Comparison of ENCODE assay signal across 32 mouse cellular contexts in the genomic region with DNA sequence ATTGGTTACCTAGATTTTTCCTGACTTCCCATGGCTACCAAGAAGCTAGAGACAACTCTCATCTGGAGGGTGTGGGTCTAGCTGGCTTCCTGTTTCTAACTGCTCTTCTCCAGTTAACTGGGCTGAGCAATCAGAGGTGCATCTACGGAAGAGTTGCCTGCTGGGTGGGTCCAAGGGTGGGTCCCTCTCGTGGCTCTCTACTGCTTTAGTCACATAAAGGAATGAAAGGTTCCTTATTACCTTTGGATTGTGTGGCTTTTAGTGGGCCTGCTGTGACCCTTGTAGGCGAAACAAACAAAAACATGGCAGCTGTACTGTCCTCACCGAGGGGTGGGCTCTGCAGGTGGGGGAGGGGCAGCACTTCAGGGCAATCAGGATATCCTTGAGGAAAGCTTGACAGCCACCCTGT. TPM values are rescaled to one million over a fixed set of nuclear protein-coding genes. Genes with fewer than 3 reads are reported as not detected.
DNase-seq lines count a peak whose midpoint lies in the region; ATAC-seq lines count a peak whose summit lies in the region.
"Had no signal": no experiment of that assay in that cellular context is flagged by ENCODE, and none has a peak within 500 bp of the region (broad histone marks: within the 10 kb centered on the region; RNA-seq: fewer than 3 reads in every experiment).

No protein-coding gene starts in this region.

- no peaks in the 10 kb centered on the region for H3K27me3 ChIP-seq in liver, embryonic 16.5 days (ENCODE audit: control insufficient read depth, insufficient read depth, low read depth, low read length)
- no peaks in the 10 kb centered on the region for H3K27me3 ChIP-seq in liver, embryonic 11.5 days (replicated peaks; ENCODE audit: control insufficient read depth, insufficient read depth, low read length)
- H3K27me3 ChIP-seq in forebrain, embryonic 11.5 days (ENCODE audit: control insufficient read depth, insufficient read depth, low read length) = no peaks in the 10 kb centered on the region
- H3K27me3 ChIP-seq: hindbrain, embryonic 12.5 days; lung, embryonic 15.5 days; neural tube, embryonic 15.5 days had no signal

- DNase-seq in liver, embryonic 11.5 days (ENCODE audit: low spot score) = no peak
- DNase-seq in ES-CJ7 (ENCODE audit: low read depth, low spot score) = peak; percentile 96
- peak; percentile 80 for DNase-seq in WW6 (ENCODE audit: low read depth, low spot score)
- DNase-seq in heart, postnatal 36 days = no peak
- no peak for DNase-seq in forebrain, embryonic 11.5 days (ENCODE audit: low spot score)
- DNase-seq: cerebellum, adult 2 months; cerebellum, postnatal 36 days; forebrain, postnatal 0 days; gastrocnemius, postnatal 14 days; heart, adult 18-20 months; heart, postnatal 14 days; kidney, adult 8-10 months; kidney, postnatal 14 days; left cerebral cortex, postnatal 4 days; lung, postnatal 36 days; right cerebral cortex, adult 18-20 months; right cerebral cortex, postnatal 4 days had no signal

- H3K79me2 ChIP-seq in macrophage (ENCODE audit: inconsistent target) = no peaks in the 10 kb centered on the region

- H3K9ac ChIP-seq in liver, embryonic 16.5 days (ENCODE audit: low read depth, low read length) = no peak overlapping the region
- no peak overlapping the region for H3K9ac ChIP-seq in liver, embryonic 11.5 days (ENCODE audit: low read depth, low read length)
- H3K9ac ChIP-seq in forebrain, embryonic 11.5 days (ENCODE audit: low read length) = no peak overlapping the region
- H3K9ac ChIP-seq: forebrain, postnatal 0 days; heart, embryonic 13.5 days; hindbrain, embryonic 12.5 days; limb, embryonic 15.5 days; lung, embryonic 15.5 days; neural tube, embryonic 15.5 days had no signal

- H3K4me3 ChIP-seq in liver, embryonic 16.5 days (ENCODE audit: low read depth, low read length) = no peak overlapping the region
- no peak overlapping the region for H3K4me3 ChIP-seq in liver, embryonic 11.5 days (ENCODE audit: low read depth, low read length)
- H3K4me3 ChIP-seq in macrophage (ENCODE audit: inconsistent target) = no peak overlapping the region
- H3K4me3 ChIP-seq in forebrain, embryonic 11.5 days (ENCODE audit: low read depth, low read length) = no peak overlapping the region
- H3K4me3 ChIP-seq: heart, embryonic 13.5 days; hindbrain, embryonic 12.5 days; limb, embryonic 15.5 days; lung, embryonic 15.5 days; neural tube, embryonic 15.5 days had no signal

- no peak overlapping the region for H3K4me2 ChIP-seq in liver, embryonic 16.5 days (ENCODE audit: low read depth, low read length)
- no peak overlapping the region for H3K4me2 ChIP-seq in liver, embryonic 11.5 days
- no peak overlapping the region for H3K4me2 ChIP-seq in forebrain, embryonic 11.5 days (ENCODE audit: low read depth, low read length, severe bottlenecking)
- H3K4me2 ChIP-seq: heart, embryonic 13.5 days; hindbrain, embryonic 12.5 days; limb, embryonic 15.5 days; lung, embryonic 15.5 days; neural tube, embryonic 15.5 days had no signal

- 0 out of 2 replicates have a peak overlapping the region, but pooled peaks have one; percentile 17 for H3K27ac ChIP-seq in liver, embryonic 16.5 days (ENCODE audit: low read length)
- no peak overlapping the region for H3K27ac ChIP-seq in liver, embryonic 11.5 days (ENCODE audit: low read depth, low read length)
- peak overlapping the region; percentile 84; the same call in 1 of the 2 replicates for H3K27ac ChIP-seq in macrophage
- H3K27ac ChIP-seq in forebrain, embryonic 11.5 days (ENCODE audit: low read depth, low read length) = no peak overlapping the region
- H3K27ac ChIP-seq: heart, embryonic 13.5 days; hindbrain, embryonic 12.5 days; limb, embryonic 15.5 days; lung, embryonic 15.5 days; neural tube, embryonic 15.5 days had no signal

- intact Hi-C loops in heart, postnatal 36 days (cut with DNase I) = no loop called here

- ATAC-seq in liver, embryonic 16.5 days (ENCODE audit: low read depth) = no peak
- ATAC-seq in liver, embryonic 11.5 days (replicated peaks; ENCODE audit: low FRiP score) = no peak
- ATAC-seq in forebrain, embryonic 11.5 days (replicated peaks; ENCODE audit: low FRiP score) = no peak
- ATAC-seq: forebrain, postnatal 0 days had no signal

- peaks cover 18% of the 10 kb centered on the region for H3K36me3 ChIP-seq in liver, embryonic 16.5 days (ENCODE audit: control insufficient read depth, insufficient read depth)
- no peaks in the 10 kb centered on the region for H3K36me3 ChIP-seq in liver, embryonic 11.5 days (ENCODE audit: control insufficient read depth, insufficient read depth, low read length)
- no peaks in the 10 kb centered on the region for H3K36me3 ChIP-seq in macrophage (ENCODE audit: inconsistent target)
- H3K36me3 ChIP-seq in forebrain, embryonic 11.5 days (ENCODE audit: control insufficient read depth, insufficient read depth, low read length) = no peaks in the 10 kb centered on the region

- H3K4me1 ChIP-seq in liver, embryonic 16.5 days (ENCODE audit: control insufficient read depth, low read depth, low read length) = peaks cover 51% of the 10 kb centered on the region
- H3K4me1 ChIP-seq in liver, embryonic 11.5 days (replicated peaks; ENCODE audit: control insufficient read depth, insufficient read depth, low read length) = peaks cover 37% of the 10 kb centered on the region
- H3K4me1 ChIP-seq in forebrain, embryonic 11.5 days (replicated peaks; ENCODE audit: control insufficient read depth, insufficient read depth, low read length) = no peaks in the 10 kb centered on the region

- H3K9me3 ChIP-seq in liver, embryonic 16.5 days (replicated peaks; ENCODE audit: control insufficient read depth, low read length) = no peaks in the 10 kb centered on the region
- H3K9me3 ChIP-seq in liver, embryonic 11.5 days (ENCODE audit: control insufficient read depth, low read length) = no peaks in the 10 kb centered on the region
- H3K9me3 ChIP-seq in forebrain, embryonic 11.5 days (ENCODE audit: control insufficient read depth, low read length) = no peaks in the 10 kb centered on the region
- H3K9me3 ChIP-seq: G1E; heart, embryonic 13.5 days; hindbrain, embryonic 12.5 days; limb, embryonic 15.5 days; lung, embryonic 15.5 days; neural tube, embryonic 15.5 days had no signal

- WGBS in liver, embryonic 16.5 days (ENCODE audit: insufficient replicate concordance) = 37% methylated on average over 4 of the region's 4 CpGs
- WGBS in liver, embryonic 11.5 days = 56% methylated on average over 4 of the region's 4 CpGs
- WGBS in macrophage (ENCODE audit: missing documents) = 69% methylated on average over 4 of the region's 4 CpGs
- 67% methylated on average over 4 of the region's 4 CpGs for WGBS in forebrain, embryonic 11.5 days

RNA-seq across cellular contexts. Expression of a gene that starts 2.6 kb away (rescaled TPM):
- polyA plus RNA-seq in liver, embryonic 16.5 days (2015; fragmentation: Nextera tagmentation; extraction: Ambion mirVana) = 10.4 and 10.8 TPM in 2 replicates
- 4.3 and 4.7 TPM in 2 replicates for polyA plus RNA-seq in liver, embryonic 11.5 days (2014; fragmentation: Nextera tagmentation; extraction: Ambion mirVana)
- 10 to 100 TPM in 19 of 26 experiments, 1 to 10 TPM in 7; 2.8 to 28.6 (median 14.3) TPM for total RNA-seq in macrophage (2018; cell fraction: chromatin; rRNA removed)
- total RNA-seq in macrophage (2018; cell fraction: cytosol; rRNA removed) = 1 to 10 TPM; 1.8 to 6.1 (median 3.4) TPM
- total RNA-seq in macrophage (2018; cell fraction: nucleus; rRNA removed) = 10 to 100 TPM in 14 of 26 experiments, 1 to 10 TPM in 12; 2.9 to 27.5 (median 11.2) TPM
- polyA plus RNA-seq in macrophage (2018) = 3.8 to 5.6 TPM (median 5.4 TPM) in 3 replicates
- under 1 TPM in 1 of 2 experiments, not detected in 1; 0.38 TPM for total RNA-seq in heart, postnatal 36 days (2021)
- polyA plus RNA-seq in forebrain, embryonic 11.5 days (2014; fragmentation: Nextera tagmentation; extraction: Ambion mirVana) = 0.11 and 0.57 TPM in 2 replicates

RNA-seq across cellular contexts. Expression of a gene that starts 17.7 kb away (rescaled TPM):
- 101 and 112 TPM in 2 replicates for polyA plus RNA-seq in liver, embryonic 16.5 days (2015; fragmentation: Nextera tagmentation; extraction: Ambion mirVana)
- polyA plus RNA-seq in liver, embryonic 11.5 days (2014; fragmentation: Nextera tagmentation; extraction: Ambion mirVana) = 95.7 and 102 TPM in 2 replicates
- 10 to 100 TPM; 11.2 to 42.1 (median 27.3) TPM for total RNA-seq in macrophage (2018; cell fraction: chromatin; rRNA removed)
- total RNA-seq in macrophage (2018; cell fraction: cytosol; rRNA removed) = 10 to 100 TPM; 37.5 to 69.2 (median 53.2) TPM
- total RNA-seq in macrophage (2018; cell fraction: nucleus; rRNA removed) = 10 to 100 TPM; 21.9 to 53.3 (median 34.4) TPM
- 52.4 to 57.0 TPM (median 56.0 TPM) in 3 replicates for polyA plus RNA-seq in macrophage (2018)
- total RNA-seq in heart, postnatal 36 days (2021) = 10 to 100 TPM; 59.4 to 60.5 TPM
- 58.1 and 64.5 TPM in 2 replicates for polyA plus RNA-seq in forebrain, embryonic 11.5 days (2014; fragmentation: Nextera tagmentation; extraction: Ambion mirVana)

RNA-seq across cellular contexts. Expression of a gene that starts 17.8 kb away (rescaled TPM):
- polyA plus RNA-seq in liver, embryonic 16.5 days (2015; fragmentation: Nextera tagmentation; extraction: Ambion mirVana) = 12.6 and 12.9 TPM in 2 replicates
- 28.7 and 29.8 TPM in 2 replicates for polyA plus RNA-seq in liver, embryonic 11.5 days (2014; fragmentation: Nextera tagmentation; extraction: Ambion mirVana)
- 100 to 1,000 TPM in 24 of 26 experiments, 10 to 100 TPM in 2; 82.9 to 221 (median 151) TPM for total RNA-seq in macrophage (2018; cell fraction: chromatin; rRNA removed)
- total RNA-seq in macrophage (2018; cell fraction: cytosol; rRNA removed) = 10 to 100 TPM in 25 of 26 experiments, 1 to 10 TPM in 1; 8.5 to 33.4 (median 24.3) TPM
- 100 to 1,000 TPM in 16 of 26 experiments, 10 to 100 TPM in 10; 70.1 to 182 (median 108) TPM for total RNA-seq in macrophage (2018; cell fraction: nucleus; rRNA removed)
- polyA plus RNA-seq in macrophage (2018) = 17.6 to 19.3 TPM (median 18.6 TPM) in 3 replicates
- total RNA-seq in heart, postnatal 36 days (2021) = 10 to 100 TPM; 24.4 to 29.0 TPM
- 39.8 and 44.1 TPM in 2 replicates for polyA plus RNA-seq in forebrain, embryonic 11.5 days (2014; fragmentation: Nextera tagmentation; extraction: Ambion mirVana)

RNA-seq across cellular contexts. Expression of a gene that starts 49.1 kb away (rescaled TPM):
- not detected in 2 replicates for polyA plus RNA-seq in liver, embryonic 16.5 days (2015; fragmentation: Nextera tagmentation; extraction: Ambion mirVana)
- polyA plus RNA-seq in liver, embryonic 11.5 days (2014; fragmentation: Nextera tagmentation; extraction: Ambion mirVana) = not detected in 2 replicates
- not detected for total RNA-seq in macrophage (2018; cell fraction: chromatin; rRNA removed)
- total RNA-seq in macrophage (2018; cell fraction: cytosol; rRNA removed) = not detected
- not detected for total RNA-seq in macrophage (2018; cell fraction: nucleus; rRNA removed)
- not detected in 3 replicates for polyA plus RNA-seq in macrophage (2018)
- not detected for total RNA-seq in heart, postnatal 36 days (2021)
- polyA plus RNA-seq in forebrain, embryonic 11.5 days (2014; fragmentation: Nextera tagmentation; extraction: Ambion mirVana) = 0.85 and 0.87 TPM in 2 replicates
- total RNA-seq: adrenal gland, adult 18-20 months; adrenal gland, postnatal 4 days; gastrocnemius, postnatal 14 days; heart, adult 18-20 months; heart, postnatal 14 days; layer of hippocampus, adult 18-20 months; left cerebral cortex, adult 8-10 months; left cerebral cortex, postnatal 4 days had no signal
- polyA plus RNA-seq: cerebellum, adult 2 months; embryonic facial prominence, embryonic 14.5 days; G1E; heart, embryonic 13.5 days; inflammation-experienced regulatory T-cells, adult 6 months; limb, embryonic 15.5 days; lung, embryonic 15.5 days; stomach, embryonic 16.5 days had no signal

Comparison
In these comparisons a context has a peak if more than half of its experiments do, and no peak if none do; other contexts are left out.
1. H3K27ac ChIP-seq: peak in liver, embryonic 16.5 days (single experiment) and macrophage (single experiment); none in liver, embryonic 11.5 days (single experiment) and forebrain, embryonic 11.5 days (single experiment).
2. DNase-seq: peak in ES-CJ7 (single experiment) and WW6 (single experiment); none in liver, embryonic 11.5 days (single experiment), heart, postnatal 36 days (0 of 2) and forebrain, embryonic 11.5 days (single experiment).